Mouse (Mus musculus) liver, postnatal 0 days (tissue): Measurements from ENCODE around the gene Jagn1. TPM values are rescaled to one million over a fixed set of nuclear protein-coding genes. Genes with fewer than 3 reads are reported as not detected.

Experiments used
- ATAC-seq: fragments of 200-750 bp; cut with Nextera tagmentation; 2 replicates; pipeline ENCODE4 v1.8.0; 2017; ENCODE audit warnings: mild to moderate bottlenecking, moderate library complexity
- DNase-seq: peaks from one replicate; pipeline ENCODE4 v3.0.0-alpha.2; 2016
- H3K27ac ChIP-seq: fragments of 300-500 bp; sonication (generic); 2 replicates; pipeline ENCODE4 v1.5.1; 2014; ENCODE audit warnings: antibody characterized with exemption, moderate library complexity, mild to moderate bottlenecking, low read depth
- H3K27me3 ChIP-seq: fragments of 300-500 bp; sonication (generic); 2 replicates; pipeline ENCODE4 v1.6.1; 2014; ENCODE audit warnings: low read length, control low read depth, mixed read lengths; ENCODE audit not compliant: insufficient read depth
- H3K36me3 ChIP-seq: fragments of 300-500 bp; sonication (generic); replicated peaks from 2 replicates; pipeline ENCODE4 v1.6.1; 2014; ENCODE audit warnings: mild to moderate bottlenecking, control low read depth, low read length, moderate library complexity, mixed read lengths; ENCODE audit not compliant: insufficient read depth
- H3K4me1 ChIP-seq: fragments of 300-500 bp; sonication (generic); 2 replicates; pipeline ENCODE4 v1.6.1; 2014; ENCODE audit warnings: antibody characterized with exemption, mild to moderate bottlenecking, control low read depth; ENCODE audit not compliant: insufficient read depth
- H3K4me2 ChIP-seq: fragments of 300-500 bp; sonication (generic); 2 replicates; pipeline ENCODE4 v1.6.1; 2014; ENCODE audit warnings: low read depth, mild to moderate bottlenecking, low read length, moderate library complexity, mixed read lengths
- H3K4me3 ChIP-seq: fragments of 300-500 bp; sonication (generic); 2 replicates; pipeline ENCODE4 v1.5.1; 2014; ENCODE audit warnings: low read depth, low read length
- H3K9ac ChIP-seq: fragments of 300-500 bp; sonication (generic); replicated peaks from 2 replicates; pipeline ENCODE4 v1.6.1; 2014; ENCODE audit warnings: mild to moderate bottlenecking, moderate library complexity
- H3K9me3 ChIP-seq: fragments of 300-500 bp; sonication (generic); 2 replicates; pipeline ENCODE4 v1.6.1; 2016; ENCODE audit warnings: mild to moderate bottlenecking, control low read depth, low read length, mixed read lengths
- CTCF ChIP-seq: sonication (generic); IDR thresholded peaks from 2 replicates; pipeline ENCODE4 v1.5.1; 2016; ENCODE audit warnings: antibody characterized with exemption, low read depth
- EP300 ChIP-seq: IDR thresholded peaks from 2 replicates; pipeline ENCODE4 v1.6.1; 2016; ENCODE audit warnings: antibody characterized with exemption, low read depth, mild to moderate bottlenecking
- WGBS: fragments of 180-500 bp; shearing (Covaris S2); extraction: QIAGEN DNeasy Blood & Tissue Kit; methylation state at CpG from one replicate; pipeline ENCODE4 v1.1.7; 2014; ENCODE audit not compliant: insufficient replicate concordance; 5-methylcytosine and 5-hydroxymethylcytosine counted together
- polyA plus RNA-seq: library from polyadenylated mRNA; unstranded; fragments of >200 nt; fragmentation: Nextera tagmentation; extraction: Ambion mirVana; gene quantifications from 2 replicates; pipeline ENCODE4 v1.2.1, GENCODE M21; 2015

Jagn1 gene
- polyA plus RNA-seq, 1 experiment from 2014 or later, result 49.2 TPM

- H3K4me1 ChIP-seq, result peaks cover 5% of the 10 kb centered on the region; the same call in 1 of the 2 replicates
- H3K9ac ChIP-seq, result no peak overlapping the region
- H3K36me3 ChIP-seq, result no peaks in the 10 kb centered on the region
- no peak overlapping the region for H3K4me3 ChIP-seq
- TF ChIP-seq CTCF (no peak), EP300 (no peak)
- DNase-seq (no peak), ATAC-seq (no peak)
- 47% methylated on average over 3 of the region's 3 CpGs for WGBS
- H3K9me3 ChIP-seq, result no peaks in the 10 kb centered on the region
- no peak overlapping the region for H3K4me2 ChIP-seq
- no peaks in the 10 kb centered on the region for H3K27me3 ChIP-seq
- H3K27ac ChIP-seq, result no peak overlapping the region
Observed at GRCm38 (mm10) chr6:113430846-113431245, 11.5 kb upstream of the Jagn1 start.

- H3K4me3 ChIP-seq, result no peak overlapping the region
- H3K4me1 ChIP-seq, result peaks cover 5% of the 10 kb centered on the region; the same call in 1 of the 2 replicates
- TF ChIP-seq EP300 (no peak), CTCF (no peak)
- WGBS, result 50% methylated on average over 3 of the region's 3 CpGs
- DNase-seq (no peak), ATAC-seq (no peak)
- no peaks in the 10 kb centered on the region for H3K36me3 ChIP-seq
- no peaks in the 10 kb centered on the region for H3K27me3 ChIP-seq
- no peaks in the 10 kb centered on the region for H3K9me3 ChIP-seq
- H3K4me2 ChIP-seq, result no peak overlapping the region
- H3K9ac ChIP-seq, result no peak overlapping the region
- peak overlapping the region; percentile 16; the same call in 1 of the 2 replicates for H3K27ac ChIP-seq
Observed at GRCm38 (mm10) chr6:113431801-113432200, 10.6 kb upstream of the Jagn1 start.

GRCm38 (mm10) chr6:113433661-113434060 lies 8.7 kb upstream of the Jagn1 start:
- TF ChIP-seq EP300, result no peak
- no peak for TF ChIP-seq CTCF
- Histone ChIP-seq H3K9ac (no peak overlapping the region), H3K36me3 (no peaks in the 10 kb centered on the region), H3K4me1 (peaks cover 5% of the 10 kb centered on the region; the same call in 1 of the 2 replicates), H3K4me2 (no peak overlapping the region), H3K9me3 (no peaks in the 10 kb centered on the region), H3K4me3 (no peak overlapping the region), H3K27me3 (no peaks in the 10 kb centered on the region), H3K27ac (no peak overlapping the region)
- ATAC-seq (no peak), DNase-seq (no peak)
- WGBS, result 56% methylated on average over 3 of the region's 3 CpGs

- Histone ChIP-seq H3K36me3 (no peaks in the 10 kb centered on the region), H3K27ac (peak overlapping the region; percentile 48; the same call in 1 of the 2 replicates), H3K9ac (no peak overlapping the region), H3K9me3 (no peaks in the 10 kb centered on the region), H3K27me3 (no peaks in the 10 kb centered on the region), H3K4me2 (no peak overlapping the region), H3K4me3 (no peak overlapping the region), H3K4me1 (peaks cover 5% of the 10 kb centered on the region; the same call in 1 of the 2 replicates)
- WGBS, result 64% methylated on average over 7 of the region's 7 CpGs
- TF ChIP-seq CTCF (no peak), EP300 (0 out of 2 replicates have a peak, but pooled peaks have one; percentile 19)
- DNase-seq (peak; percentile 44), ATAC-seq (peak; percentile 79)
Observed at GRCm38 (mm10) chr6:113434691-113435090, 7.7 kb upstream of the Jagn1 start.

- no peak within 1 kb of the TSS for H3K9ac ChIP-seq
- no peaks in the 10 kb centered on the region for H3K27me3 ChIP-seq
- peaks cover 5% of the 10 kb centered on the region; the same call in 1 of the 2 replicates for H3K4me1 ChIP-seq
- peak within 1 kb of the TSS; percentile 48; the same call in 1 of the 2 replicates for H3K27ac ChIP-seq
- TF ChIP-seq EP300 (no peak), CTCF (no peak)
- no peak within 1 kb of the TSS for H3K4me2 ChIP-seq
- DNase-seq (no peak), ATAC-seq (no peak)
- H3K9me3 ChIP-seq, result no peaks in the 10 kb centered on the region
- H3K36me3 ChIP-seq, result no peaks in the 10 kb centered on the region
- H3K4me3 ChIP-seq, result no peak within 1 kb of the TSS
- WGBS, result 63% methylated on average over 9 of the region's 9 CpGs
Observed at GRCm38 (mm10) chr6:113435664-113436205, 6.6 kb upstream of the Jagn1 start, which contains the start of gene Cidec. Gene Cidec (minus strand): TSS chr6:113435760.

GRCm38 (mm10) chr6:113437135-113437534 lies 5.2 kb upstream of the Jagn1 start:
- H3K4me3 ChIP-seq, result no peak overlapping the region
- TF ChIP-seq CTCF (no peak), EP300 (no peak)
- WGBS, result 71% methylated on average over 12 of the region's 12 CpGs
- no peaks in the 10 kb centered on the region for H3K9me3 ChIP-seq
- no peaks in the 10 kb centered on the region for H3K36me3 ChIP-seq
- ATAC-seq, result no peak
- no peak overlapping the region for H3K27ac ChIP-seq
- H3K4me2 ChIP-seq, result no peak overlapping the region
- H3K4me1 ChIP-seq, result peaks cover 5% of the 10 kb centered on the region
- no peak overlapping the region for H3K9ac ChIP-seq
- DNase-seq, result no peak
- no peaks in the 10 kb centered on the region for H3K27me3 ChIP-seq
